Mouse (Mus musculus): ENCODE measurements around the gene Stk40.

DNA sequence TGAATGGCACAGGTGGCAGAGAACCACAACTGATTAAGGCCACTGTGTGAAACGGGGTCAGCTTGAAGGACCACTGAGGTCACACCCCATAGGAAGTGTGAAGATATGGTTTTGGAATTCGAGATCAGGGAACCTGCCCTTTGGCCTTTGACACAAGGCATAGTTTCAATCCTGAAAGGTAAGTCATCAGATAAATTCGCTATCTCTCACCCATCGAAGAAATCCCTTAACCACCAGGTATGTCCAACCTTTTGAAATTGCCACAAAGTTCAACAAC, 13.0 kb upstream of the Stk40 start:
- no peak for TF ChIP-seq GATA1 (IDR thresholded peaks at IDR 0.05; ENCODE audit: borderline replicate concordance, low read length)
- TF ChIP-seq CTCF (IDR thresholded peaks at IDR 0.05; ENCODE audit: low read depth, low read length): no peak
- TF ChIP-seq GATA2 (IDR thresholded peaks at IDR 0.05; ENCODE audit: borderline replicate concordance, low read depth, low read length): no peak
- TF ChIP-seq TAL1 (conservative IDR thresholded peaks at IDR 0.05; ENCODE audit: low read depth, low read length): no peak

Data from G1E (cell line).